Mouse (Mus musculus): Measurements from ENCODE around the gene Oat. TPM values are rescaled to one million over a fixed set of nuclear protein-coding genes. Genes with fewer than 3 reads are reported as not detected.

Oat gene
- polyA plus RNA-seq (2015; fragmentation: Nextera tagmentation; extraction: Ambion mirVana), result 110 and 114 TPM in 2 replicates

DNA sequence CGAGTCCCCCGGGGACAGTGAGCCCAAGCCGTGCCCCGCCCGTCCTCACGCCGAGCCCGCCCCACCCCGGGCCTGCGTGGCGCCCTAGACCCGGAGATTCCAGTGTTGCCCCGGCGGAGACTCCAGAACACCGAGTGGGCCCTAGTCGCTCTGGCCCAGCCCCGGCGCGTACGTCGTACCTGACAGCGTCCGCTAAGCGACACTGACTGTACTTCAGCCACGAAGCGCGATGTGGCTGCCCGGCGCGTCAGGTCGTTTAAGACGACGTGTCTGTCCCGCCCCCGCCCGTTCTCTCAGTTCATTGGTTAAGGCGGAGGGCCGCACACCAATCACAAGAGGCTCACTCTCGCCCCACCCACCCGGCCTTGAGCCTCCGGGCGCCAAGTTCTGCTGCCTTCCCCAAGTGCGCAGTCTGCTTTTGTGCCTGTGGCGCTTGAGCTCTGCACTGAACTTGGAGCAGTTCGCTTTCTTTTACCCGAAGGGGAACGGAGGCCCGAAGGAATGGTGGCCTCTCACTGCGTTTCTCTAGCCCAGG is at the start of gene Oat:
Gene Oat (minus strand): TSS at position 283 of the 535 bp plus-strand sequence.

DNA sequence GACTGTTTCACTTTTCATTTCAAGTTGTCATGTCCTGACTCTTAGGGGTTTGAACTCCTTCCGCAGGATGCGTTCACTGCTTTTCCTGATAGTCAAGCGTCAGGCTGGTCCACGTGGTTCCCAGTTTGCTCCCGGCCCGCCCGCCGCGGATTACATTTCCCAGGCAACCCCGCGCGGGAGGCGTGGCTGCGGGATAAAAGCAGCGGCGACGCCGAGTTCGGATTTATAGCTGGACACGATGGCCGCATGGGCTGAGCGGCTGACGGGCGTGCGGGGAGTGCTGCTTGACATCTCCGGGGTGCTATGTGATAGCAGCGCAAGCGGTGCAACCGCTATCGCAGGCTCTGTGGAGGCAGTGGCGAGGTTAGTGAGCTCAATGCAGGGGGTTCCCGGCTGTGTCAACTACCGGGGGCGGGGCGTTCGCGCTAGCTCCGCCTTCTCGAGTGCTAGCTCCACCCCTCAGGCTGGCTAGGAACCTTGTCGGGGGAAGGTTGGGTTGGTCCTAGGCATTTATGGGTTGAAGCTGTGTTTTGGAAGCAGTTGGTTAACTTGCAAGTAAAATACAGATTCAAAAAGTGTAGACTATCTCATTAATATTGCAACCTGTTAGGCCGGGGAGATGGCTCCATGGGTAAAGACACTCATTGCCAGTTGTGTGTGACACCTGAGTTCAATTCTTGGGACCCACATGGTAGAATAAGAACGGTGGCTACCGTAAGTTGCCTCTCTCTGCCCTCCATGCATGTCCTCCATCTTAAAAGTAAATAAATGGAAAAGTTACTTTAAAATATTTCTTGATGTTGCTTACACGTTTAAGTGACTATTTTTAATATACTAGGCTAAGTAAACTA is 34.5 kb upstream of the Oat start, which contains the start of gene Lhpp:
Gene Lhpp (plus strand): TSS at position 171 of the 851 bp plus-strand sequence.

DNA sequence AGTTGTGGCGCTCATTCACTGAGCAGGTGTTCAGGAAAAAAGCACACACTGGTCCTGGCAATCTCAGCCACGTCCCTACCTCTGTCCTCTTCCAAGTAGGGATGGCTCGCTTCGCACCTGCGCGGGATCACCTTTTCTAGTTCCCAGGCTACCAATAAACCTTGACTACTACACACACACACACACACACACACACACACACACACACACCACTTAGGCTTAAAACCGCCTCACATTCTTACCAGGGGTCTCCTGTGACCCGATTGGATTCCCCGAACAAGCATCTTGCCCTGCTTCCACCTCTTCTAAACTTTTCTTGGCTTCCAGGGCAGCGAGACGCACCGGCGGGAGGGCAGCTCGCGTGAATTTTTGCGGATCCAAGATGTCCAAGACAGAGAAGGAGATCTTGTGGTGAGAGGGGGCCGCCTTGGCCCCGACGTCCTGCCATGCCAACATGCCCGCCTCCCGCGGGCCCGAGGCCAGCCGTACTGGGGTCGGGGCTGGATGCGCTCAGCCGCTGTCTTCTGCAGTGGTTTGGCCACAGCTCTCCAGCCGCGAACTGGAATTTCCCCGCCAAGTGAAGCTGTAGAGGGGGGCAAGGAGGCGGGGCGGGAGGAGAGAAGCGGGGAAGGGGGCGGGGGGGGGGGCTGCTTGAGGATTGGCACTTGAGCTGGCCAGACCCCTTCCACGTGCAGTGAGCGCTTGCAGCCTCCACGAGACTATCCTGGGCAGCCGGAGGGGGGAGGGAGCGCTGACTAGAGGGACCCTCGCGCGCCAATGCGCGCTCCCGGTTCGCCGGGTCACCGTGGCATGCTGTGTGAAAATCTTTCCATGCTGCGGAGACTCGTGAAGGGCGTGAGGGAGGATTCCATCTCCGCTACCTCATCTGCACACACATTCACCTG is 23.1 kb upstream of the Oat start, which contains the start of gene Nkx1-2:
Gene Nkx1-2 (minus strand): TSS at position 567 of the 905 bp plus-strand sequence.

Other genes with a start within 250 kb of the Oat start
- 0.05 TPM in 1 of 2 replicates, not detected in the other for gene Nkx1-2, start 23.2 kb upstream of the Oat start, polyA plus RNA-seq (2015; fragmentation: Nextera tagmentation; extraction: Ambion mirVana)
- 9.6 and 9.8 TPM in 2 replicates for gene Lhpp, start 34.2 kb upstream of the Oat start, polyA plus RNA-seq (2015; fragmentation: Nextera tagmentation; extraction: Ambion mirVana)
- gene Fam53b, start 237.5 kb upstream of the Oat start, polyA plus RNA-seq (2015; fragmentation: Nextera tagmentation; extraction: Ambion mirVana), result 46.3 and 49.4 TPM in 2 replicates

Data from spleen, postnatal 0 days (tissue).